Mouse (Mus musculus) hindbrain, embryonic 11.5 days (tissue): Measurements from ENCODE around the gene Caap1. TPM values are rescaled to one million over a fixed set of nuclear protein-coding genes. Genes with fewer than 3 reads are reported as not detected.

ENCODE experiments used
- ATAC-seq: fragments of 200-750 bp; cut with Nextera tagmentation; 2 replicates; pipeline ENCODE4 v1.8.0; 2017; ENCODE audit warnings: mild to moderate bottlenecking, moderate TSS enrichment, moderate library complexity; ENCODE audit not compliant: low FRiP score
- DNase-seq: peaks from one replicate; pipeline ENCODE4 v3.0.0-alpha.2; 2015; ENCODE audit warnings: low spot score
- H3K27ac ChIP-seq: fragments of 300-500 bp; sonication (generic); 2 replicates; pipeline ENCODE4 v1.5.1; 2014; ENCODE audit warnings: mild to moderate bottlenecking, low read depth, low read length
- H3K27me3 ChIP-seq: fragments of 300-500 bp; sonication (generic); 2 replicates; pipeline ENCODE4 v1.6.1; 2014; ENCODE audit warnings: mild to moderate bottlenecking, low read length, moderate library complexity, mixed read lengths; ENCODE audit not compliant: control insufficient read depth, insufficient read depth
- H3K36me3 ChIP-seq: fragments of 300-500 bp; sonication (generic); 2 replicates; pipeline ENCODE4 v1.6.1; 2014; ENCODE audit warnings: mild to moderate bottlenecking, low read length, moderate library complexity, mixed read lengths; ENCODE audit not compliant: control insufficient read depth, insufficient read depth
- H3K4me1 ChIP-seq: fragments of 300-500 bp; sonication (generic); replicated peaks from 2 replicates; pipeline ENCODE4 v1.6.1; 2014; ENCODE audit warnings: low read length, mixed read lengths; ENCODE audit not compliant: control insufficient read depth, insufficient read depth
- H3K4me2 ChIP-seq: fragments of 300-500 bp; sonication (generic); replicated peaks from 2 replicates; pipeline ENCODE4 v1.6.1; 2014; ENCODE audit warnings: mild to moderate bottlenecking, low read depth, low read length
- H3K4me3 ChIP-seq: fragments of 300-500 bp; sonication (generic); 2 replicates; pipeline ENCODE4 v1.5.1; 2014; ENCODE audit warnings: low read depth, low read length
- H3K9ac ChIP-seq: fragments of 300-500 bp; sonication (generic); 2 replicates; pipeline ENCODE4 v1.6.1; 2014; ENCODE audit warnings: low read depth, low read length
- H3K9me3 ChIP-seq: fragments of 300-500 bp; sonication (generic); 2 replicates; pipeline ENCODE4 v1.6.1; 2016; ENCODE audit warnings: low read length; ENCODE audit not compliant: control insufficient read depth
- WGBS: fragments of 180-500 bp; shearing (Covaris S2); extraction: QIAGEN DNeasy Blood & Tissue Kit; methylation state at CpG from one replicate; pipeline ENCODE4 v1.1.7; 2014; 5-methylcytosine and 5-hydroxymethylcytosine counted together
- polyA plus RNA-seq: library from polyadenylated mRNA; unstranded; fragments of >200 nt; fragmentation: Nextera tagmentation; extraction: Ambion mirVana; gene quantifications from 2 replicates; pipeline ENCODE4 v1.2.1, GENCODE M21; 2014

Gene Caap1
- polyA plus RNA-seq, 1 experiment from 2014 or later: 30.4 TPM

GRCm38 (mm10) chr4:94533205-94533604 is 23.4 kb downstream of the Caap1 start:
- ATAC-seq (no peak), DNase-seq (no peak)
- Histone ChIP-seq H3K4me2 (no peak overlapping the region), H3K36me3 (no peaks in the 10 kb centered on the region), H3K4me1 (no peaks in the 10 kb centered on the region), H3K9me3 (no peaks in the 10 kb centered on the region), H3K4me3 (no peak overlapping the region), H3K27ac (no peak overlapping the region), H3K27me3 (no peaks in the 10 kb centered on the region), H3K9ac (no peak overlapping the region)

- WGBS: 86% methylated on average over 1 of the region's 1 CpGs
Observed at GRCm38 (mm10) chr4:94529448-94529847, 27.1 kb downstream of the Caap1 start.

GRCm38 (mm10) chr4:94523321-94523720 is 33.3 kb downstream of the Caap1 start:
- Histone ChIP-seq H3K27me3 (no peaks in the 10 kb centered on the region), H3K4me1 (no peaks in the 10 kb centered on the region), H3K27ac (no peak overlapping the region), H3K9me3 (no peaks in the 10 kb centered on the region), H3K36me3 (no peaks in the 10 kb centered on the region), H3K4me3 (no peak overlapping the region), H3K4me2 (no peak overlapping the region), H3K9ac (no peak overlapping the region)
- ATAC-seq: no peak
- peak; percentile 7 for DNase-seq

More at GRCm38 (mm10) chr4:94529448-94529847, 27.1 kb downstream of the Caap1 start:
- no peaks in the 10 kb centered on the region for H3K36me3 ChIP-seq
- DNase-seq (no peak), ATAC-seq (no peak)
- H3K9ac ChIP-seq: no peak overlapping the region
- H3K27me3 ChIP-seq: no peaks in the 10 kb centered on the region
- no peak overlapping the region for H3K4me2 ChIP-seq
- no peaks in the 10 kb centered on the region for H3K4me1 ChIP-seq
- H3K27ac ChIP-seq: no peak overlapping the region
- no peak overlapping the region for H3K4me3 ChIP-seq
- no peaks in the 10 kb centered on the region for H3K9me3 ChIP-seq

- H3K9ac ChIP-seq: no peak overlapping the region
- DNase-seq (peak; percentile 74), ATAC-seq (no peak)
- H3K4me3 ChIP-seq: no peak overlapping the region
- no peaks in the 10 kb centered on the region for H3K9me3 ChIP-seq
- H3K27me3 ChIP-seq: no peaks in the 10 kb centered on the region
- no peaks in the 10 kb centered on the region for H3K36me3 ChIP-seq
- WGBS: 73% methylated on average over 4 of the region's 4 CpGs
- no peak overlapping the region for H3K4me2 ChIP-seq
- no peak overlapping the region for H3K27ac ChIP-seq
- H3K4me1 ChIP-seq: no peaks in the 10 kb centered on the region
Observed at GRCm38 (mm10) chr4:94517631-94518030, 39.0 kb downstream of the Caap1 start.

- no peaks in the 10 kb centered on the region for H3K9me3 ChIP-seq
- H3K4me3 ChIP-seq: no peak overlapping the region
- no peak overlapping the region for H3K4me2 ChIP-seq
- 85% methylated on average over 3 of the region's 3 CpGs for WGBS
- no peaks in the 10 kb centered on the region for H3K27me3 ChIP-seq
- DNase-seq (no peak), ATAC-seq (no peak)
- no peaks in the 10 kb centered on the region for H3K4me1 ChIP-seq
- H3K9ac ChIP-seq: no peak overlapping the region
- H3K36me3 ChIP-seq: 0 out of 2 replicates have a peak, but pooled peaks cover 2% of the 10 kb centered on the region
- H3K27ac ChIP-seq: no peak overlapping the region
Observed at GRCm38 (mm10) chr4:94515366-94515765, 41.2 kb downstream of the Caap1 start.

GRCm38 (mm10) chr4:94476749-94477399 is 79.7 kb downstream of the Caap1 start:
- no peak overlapping the region for H3K9ac ChIP-seq
- H3K4me2 ChIP-seq: no peak overlapping the region
- H3K36me3 ChIP-seq: no peaks in the 10 kb centered on the region
- ATAC-seq: no peak
- no peaks in the 10 kb centered on the region for H3K4me1 ChIP-seq
- no peak for DNase-seq
- 85% methylated on average over 18 of the region's 18 CpGs for WGBS
- H3K27me3 ChIP-seq: no peaks in the 10 kb centered on the region
- no peak overlapping the region for H3K4me3 ChIP-seq
- no peaks in the 10 kb centered on the region for H3K9me3 ChIP-seq
- H3K27ac ChIP-seq: no peak overlapping the region

GRCm38 (mm10) chr4:94473286-94473685 is 83.3 kb downstream of the Caap1 start:
- H3K9ac ChIP-seq: no peak overlapping the region
- no peaks in the 10 kb centered on the region for H3K9me3 ChIP-seq
- H3K27ac ChIP-seq: no peak overlapping the region
- DNase-seq (no peak), ATAC-seq (no peak)
- no peaks in the 10 kb centered on the region for H3K36me3 ChIP-seq
- H3K4me2 ChIP-seq: no peak overlapping the region
- no peaks in the 10 kb centered on the region for H3K27me3 ChIP-seq
- H3K4me1 ChIP-seq: no peaks in the 10 kb centered on the region
- no peak overlapping the region for H3K4me3 ChIP-seq
- 85% methylated on average over 1 of the region's 1 CpGs for WGBS

- H3K9me3 ChIP-seq: no peaks in the 10 kb centered on the region
- H3K4me3 ChIP-seq: no peak overlapping the region
- no peak overlapping the region for H3K9ac ChIP-seq
- no peak overlapping the region for H3K4me2 ChIP-seq
- H3K27ac ChIP-seq: no peak overlapping the region
- no peaks in the 10 kb centered on the region for H3K27me3 ChIP-seq
- no peaks in the 10 kb centered on the region for H3K4me1 ChIP-seq
- ATAC-seq (no peak), DNase-seq (no peak)
- no peaks in the 10 kb centered on the region for H3K36me3 ChIP-seq
- WGBS: 98% methylated on average over 2 of the region's 2 CpGs
Observed at GRCm38 (mm10) chr4:94459424-94459823, 97.2 kb downstream of the Caap1 start.

- 92% methylated on average over 1 of the region's 1 CpGs for WGBS
- no peak overlapping the region for H3K9ac ChIP-seq
Observed at GRCm38 (mm10) chr4:94454857-94455256, 101.7 kb downstream of the Caap1 start.

More at GRCm38 (mm10) chr4:94454857-94455256, 101.7 kb downstream of the Caap1 start:
- H3K27me3 ChIP-seq: no peaks in the 10 kb centered on the region
- H3K4me2 ChIP-seq: no peak overlapping the region
- DNase-seq (no peak), ATAC-seq (no peak)
- no peaks in the 10 kb centered on the region for H3K9me3 ChIP-seq
- no peak overlapping the region for H3K27ac ChIP-seq
- no peak overlapping the region for H3K4me3 ChIP-seq
- H3K4me1 ChIP-seq: no peaks in the 10 kb centered on the region
- no peaks in the 10 kb centered on the region for H3K36me3 ChIP-seq
